Comparison of ENCODE assay signal across 11 mouse cellular contexts in the genomic region with DNA sequence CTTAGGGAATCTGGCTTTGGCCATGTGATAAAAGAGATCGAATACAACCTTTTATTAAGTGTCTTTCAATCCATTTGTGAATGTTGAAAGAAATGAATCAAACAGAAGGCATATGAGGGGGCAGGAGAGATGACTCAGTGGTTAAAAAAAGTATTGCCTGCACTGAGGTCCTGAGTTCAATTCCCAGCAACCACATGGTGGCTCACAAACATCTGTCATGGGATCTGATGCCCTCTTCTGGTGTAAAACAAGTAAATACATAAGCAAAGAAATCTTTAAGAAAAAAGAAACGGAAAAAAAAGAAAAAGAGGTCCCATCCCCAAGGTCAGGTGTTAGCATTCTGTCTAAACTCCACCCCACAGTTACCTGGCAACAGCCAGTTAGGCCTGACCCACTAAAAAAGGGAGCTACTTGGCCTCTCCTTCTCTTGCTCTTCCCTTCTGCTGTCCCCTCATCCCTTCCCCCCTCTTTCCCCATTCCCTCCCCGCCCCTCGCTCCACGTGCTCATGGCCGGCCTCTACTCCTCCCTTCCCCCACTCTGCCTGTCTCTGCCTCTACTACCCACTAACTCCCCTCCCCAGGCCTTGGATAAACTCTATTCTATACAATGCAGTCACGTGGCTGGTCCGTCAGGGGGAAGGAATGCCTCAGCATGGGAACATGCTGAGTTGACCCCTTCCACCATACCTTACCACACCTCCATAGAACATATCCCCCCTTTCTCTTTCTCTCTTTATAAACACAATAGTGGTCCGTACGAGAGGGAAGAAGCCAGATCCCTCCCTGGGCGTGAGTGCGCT. TPM values are rescaled to one million over a fixed set of nuclear protein-coding genes. Genes with fewer than 3 reads are reported as not detected.
DNase-seq lines count a peak whose midpoint lies in the region; ATAC-seq and TF ChIP-seq lines count a peak whose summit lies in the region.
"Had no signal": no experiment of that assay in that cellular context is flagged by ENCODE, and none has a peak within 500 bp of the region (broad histone marks: within the 10 kb centered on the region; RNA-seq: fewer than 3 reads in every experiment).

No protein-coding gene starts in this region.

- peak; percentile 20; the same call in 1 of the 2 replicates for TF ChIP-seq CTCF in left cerebral cortex, adult 2 months (IDR thresholded peaks at IDR 0.05)

- peaks cover 47% of the 10 kb centered on the region for H3K4me1 ChIP-seq in embryonic facial prominence, embryonic 12.5 days
- H3K4me1 ChIP-seq in midbrain, embryonic 13.5 days (replicated peaks): peaks cover 70% of the 10 kb centered on the region

- no peak overlapping the region for H3K4me2 ChIP-seq in embryonic facial prominence, embryonic 12.5 days (replicated peaks)
- H3K4me2 ChIP-seq in midbrain, embryonic 13.5 days (replicated peaks): no peak overlapping the region

- 32% methylated on average over 12 of the region's 12 CpGs for WGBS in embryonic facial prominence, embryonic 12.5 days
- 22% methylated on average over 12 of the region's 12 CpGs for WGBS in midbrain, embryonic 13.5 days

- no peaks in the 10 kb centered on the region for H3K36me3 ChIP-seq in embryonic facial prominence, embryonic 12.5 days
- no peaks in the 10 kb centered on the region for H3K36me3 ChIP-seq in midbrain, embryonic 13.5 days

- peak overlapping the region; percentile 81 for H3K27ac ChIP-seq in left cerebral cortex, adult 2 months
- peak overlapping the region; percentile 43; the same call in 1 of the 2 replicates for H3K27ac ChIP-seq in embryonic facial prominence, embryonic 12.5 days
- peak overlapping the region; percentile 25; the same call in 1 of the 2 replicates for H3K27ac ChIP-seq in midbrain, embryonic 13.5 days

- intact Hi-C loops in left cerebral cortex, adult 2 months (cut with DNase I): loop anchor here (2.0 kb wide), 1 partner anchor 16 kb away; no protein-coding TSS in a partner anchor

- H3K4me3 ChIP-seq in left cerebral cortex, adult 2 months: no peak overlapping the region
- no peak overlapping the region for H3K4me3 ChIP-seq in embryonic facial prominence, embryonic 12.5 days
- H3K4me3 ChIP-seq in midbrain, embryonic 13.5 days (replicated peaks): no peak overlapping the region
- H3K4me3 ChIP-seq: erythroblast, embryonic 14.5 days had no signal

- no peak for ATAC-seq in embryonic facial prominence, embryonic 12.5 days (ENCODE audit: insufficient number of reproducible peaks, insufficient read depth, low FRiP score, low TSS enrichment)
- ATAC-seq in midbrain, embryonic 13.5 days: 0 out of 2 replicates have a peak, but pooled peaks have one; percentile 10

- DNase-seq in left cerebral cortex, adult 2 months (ENCODE audit: extremely low spot score in 1 of 2, low spot score in 2 of 2): no peak
- DNase-seq in left cerebral cortex, adult 18-20 months (ENCODE audit: low spot score in 2 of 2): no peak
- DNase-seq in R1 (ENCODE audit: low read depth, low spot score): peak; percentile 93
- DNase-seq in ovary, postnatal 10 days (ENCODE audit: low spot score): no peak
- DNase-seq in cerebellum, adult 9-10 months: no peak
- DNase-seq: thymus, postnatal 25 days had no signal

- no peaks in the 10 kb centered on the region for H3K9me3 ChIP-seq in embryonic facial prominence, embryonic 12.5 days
- H3K9me3 ChIP-seq in midbrain, embryonic 13.5 days: no peaks in the 10 kb centered on the region

- H3K27me3 ChIP-seq in embryonic facial prominence, embryonic 12.5 days: no peaks in the 10 kb centered on the region
- H3K27me3 ChIP-seq in midbrain, embryonic 13.5 days: no peaks in the 10 kb centered on the region

- H3K9ac ChIP-seq in embryonic facial prominence, embryonic 12.5 days: no peak overlapping the region
- no peak overlapping the region for H3K9ac ChIP-seq in midbrain, embryonic 13.5 days (replicated peaks)

RNA-seq across cellular contexts. Expression of a gene that starts 3.5 kb away (rescaled TPM):
- not detected for total RNA-seq in left cerebral cortex, adult 2 months (2021)
- not detected for total RNA-seq in left cerebral cortex, adult 18-20 months (2021)
- polyA plus RNA-seq in embryonic facial prominence, embryonic 12.5 days (2016; fragmentation: Nextera tagmentation; extraction: Ambion mirVana): not detected in 2 replicates
- polyA plus RNA-seq in midbrain, embryonic 13.5 days (2015; fragmentation: Nextera tagmentation; extraction: Ambion mirVana): 0.22 and 0.27 TPM in 2 replicates
- total RNA-seq: adrenal gland, postnatal 14 days; layer of hippocampus, adult 8-10 months had no signal
- polyA plus RNA-seq: erythroblast, embryonic 14.5 days had no signal

RNA-seq across cellular contexts. Expression of a gene that starts 25.6 kb away (rescaled TPM):
- 100 to 1,000 TPM; 179 to 199 TPM for total RNA-seq in left cerebral cortex, adult 2 months (2021)
- total RNA-seq in left cerebral cortex, adult 18-20 months (2021): 100 to 1,000 TPM; 145 to 159 TPM
- 21.3 and 21.4 TPM in 2 replicates for polyA plus RNA-seq in embryonic facial prominence, embryonic 12.5 days (2016; fragmentation: Nextera tagmentation; extraction: Ambion mirVana)
- 24.4 and 24.7 TPM in 2 replicates for polyA plus RNA-seq in midbrain, embryonic 13.5 days (2015; fragmentation: Nextera tagmentation; extraction: Ambion mirVana)

Comparison
In these comparisons a context has a peak if more than half of its experiments do, and no peak if none do; other contexts are left out.
1. H3K27ac ChIP-seq: peak in every context shown above with its lines; median percentile 81 in left cerebral cortex, adult 2 months; 43 in embryonic facial prominence, embryonic 12.5 days; 25 in midbrain, embryonic 13.5 days.